Mouse (Mus musculus): Measurements from ENCODE around the gene Hoxd12. TPM values are rescaled to one million over a fixed set of nuclear protein-coding genes. Genes with fewer than 3 reads are reported as not detected.
A peak's percentile ranks its signal among the peaks of the same experiment; 100 is the strongest.

Gene Hoxd12
- polyA plus RNA-seq, 1 experiment from 2014 or later = not detected

- Histone ChIP-seq H3K36me3 (replicated peaks; ENCODE audit: insufficient read depth, low read length) (no peaks in the 10 kb centered on the region), H3K9ac (replicated peaks) (no peak overlapping the region), H3K27ac (ENCODE audit: low read depth) (no peak overlapping the region), H3K4me1 (ENCODE audit: insufficient read depth) (peaks cover 15% of the 10 kb centered on the region), H3K9me3 (ENCODE audit: low read length) (no peaks in the 10 kb centered on the region), H3K27me3 (ENCODE audit: insufficient read depth, low read length) (peaks cover 89% of the 10 kb centered on the region), H3K4me3 (ENCODE audit: low read depth, low read length) (peak overlapping the region; percentile 22), H3K4me2 (ENCODE audit: low read depth, low read length) (peak overlapping the region; percentile 51)
- WGBS (ENCODE audit: insufficient replicate concordance) = 3% methylated on average over 62 of the region's 62 CpGs
- no peak for DNase-seq
- no peak for ATAC-seq
- TF ChIP-seq EP300 (IDR thresholded peaks at IDR 0.05; ENCODE audit: low read depth) (no peak), CTCF (IDR thresholded peaks at IDR 0.05; ENCODE audit: low read depth) (no peak)
Measured at GRCm38 (mm10) chr2:74657251-74658023, 17.4 kb upstream of the Hoxd12 start.

- 2% methylated on average over 15 of the region's 15 CpGs for WGBS (ENCODE audit: insufficient replicate concordance)
- no peak overlapping the region for H3K27ac ChIP-seq (ENCODE audit: low read depth)
- DNase-seq (no peak), ATAC-seq (no peak)
- H3K9me3 ChIP-seq (ENCODE audit: low read length) = no peaks in the 10 kb centered on the region
- H3K4me1 ChIP-seq (ENCODE audit: insufficient read depth) = peaks cover 15% of the 10 kb centered on the region
- no peak for TF ChIP-seq CTCF (IDR thresholded peaks at IDR 0.05; ENCODE audit: low read depth)
- no peak for TF ChIP-seq EP300 (IDR thresholded peaks at IDR 0.05; ENCODE audit: low read depth)
- no peaks in the 10 kb centered on the region for H3K36me3 ChIP-seq (replicated peaks; ENCODE audit: insufficient read depth, low read length)
- H3K9ac ChIP-seq (replicated peaks) = no peak overlapping the region
- peaks cover 94% of the 10 kb centered on the region for H3K27me3 ChIP-seq (ENCODE audit: insufficient read depth, low read length)
- peak overlapping the region; percentile 22; the same call in 1 of the 2 replicates for H3K4me3 ChIP-seq (ENCODE audit: low read depth, low read length)
- peak overlapping the region; percentile 51; the same call in 1 of the 2 replicates for H3K4me2 ChIP-seq (ENCODE audit: low read depth, low read length)
Measured at GRCm38 (mm10) chr2:74658024-74658666, 16.7 kb upstream of the Hoxd12 start.

- Histone ChIP-seq H3K4me2 (ENCODE audit: low read depth, low read length) (no peak overlapping the region), H3K27me3 (ENCODE audit: insufficient read depth, low read length) (peaks cover 98% of the 10 kb centered on the region), H3K9me3 (ENCODE audit: low read length) (no peaks in the 10 kb centered on the region), H3K27ac (ENCODE audit: low read depth) (no peak overlapping the region), H3K36me3 (replicated peaks; ENCODE audit: insufficient read depth, low read length) (no peaks in the 10 kb centered on the region), H3K4me1 (ENCODE audit: insufficient read depth) (peaks cover 15% of the 10 kb centered on the region), H3K9ac (replicated peaks) (no peak overlapping the region), H3K4me3 (ENCODE audit: low read depth, low read length) (no peak overlapping the region)
- 3% methylated on average over 47 of the region's 47 CpGs for WGBS (ENCODE audit: insufficient replicate concordance)
- no peak for ATAC-seq
- TF ChIP-seq CTCF (IDR thresholded peaks at IDR 0.05; ENCODE audit: low read depth) (no peak), EP300 (IDR thresholded peaks at IDR 0.05; ENCODE audit: low read depth) (no peak)
- no peak for DNase-seq
Measured at GRCm38 (mm10) chr2:74658667-74659371, 16.0 kb upstream of the Hoxd12 start.

GRCm38 (mm10) chr2:74659507-74660005, 15.3 kb upstream of the Hoxd12 start, which contains the start of gene Evx2:
Gene Evx2 (minus strand): TSS chr2:74659557.
- H3K27me3 ChIP-seq (ENCODE audit: insufficient read depth, low read length) = peaks cover 98% of the 10 kb centered on the region
- no peak within 1 kb of the TSS for H3K9ac ChIP-seq (replicated peaks)
- no peak for ATAC-seq
- no peak for DNase-seq
- no peaks in the 10 kb centered on the region for H3K36me3 ChIP-seq (replicated peaks; ENCODE audit: insufficient read depth, low read length)
- H3K9me3 ChIP-seq (ENCODE audit: low read length) = no peaks in the 10 kb centered on the region
- no peak within 1 kb of the TSS for H3K4me2 ChIP-seq (ENCODE audit: low read depth, low read length)
- H3K27ac ChIP-seq (ENCODE audit: low read depth) = no peak within 1 kb of the TSS
- TF ChIP-seq EP300 (IDR thresholded peaks at IDR 0.05; ENCODE audit: low read depth) (no peak), CTCF (IDR thresholded peaks at IDR 0.05; ENCODE audit: low read depth) (no peak)
- H3K4me3 ChIP-seq (ENCODE audit: low read depth, low read length) = no peak within 1 kb of the TSS
- 4% methylated on average over 28 of the region's 28 CpGs for WGBS (ENCODE audit: insufficient replicate concordance)
- peaks cover 15% of the 10 kb centered on the region for H3K4me1 ChIP-seq (ENCODE audit: insufficient read depth)

- DNase-seq (no peak), ATAC-seq (no peak)
- H3K27ac ChIP-seq (ENCODE audit: low read depth) = no peak overlapping the region
- 5% methylated on average over 30 of the region's 30 CpGs for WGBS (ENCODE audit: insufficient replicate concordance)
- no peak for TF ChIP-seq EP300 (IDR thresholded peaks at IDR 0.05; ENCODE audit: low read depth)
- TF ChIP-seq CTCF (IDR thresholded peaks at IDR 0.05; ENCODE audit: low read depth) = no peak
- no peak overlapping the region for H3K4me3 ChIP-seq (ENCODE audit: low read depth, low read length)
- no peak overlapping the region for H3K4me2 ChIP-seq (ENCODE audit: low read depth, low read length)
- H3K27me3 ChIP-seq (ENCODE audit: insufficient read depth, low read length) = peaks cover 98% of the 10 kb centered on the region
- no peaks in the 10 kb centered on the region for H3K36me3 ChIP-seq (replicated peaks; ENCODE audit: insufficient read depth, low read length)
- no peaks in the 10 kb centered on the region for H3K9me3 ChIP-seq (ENCODE audit: low read length)
- no peak overlapping the region for H3K9ac ChIP-seq (replicated peaks)
- H3K4me1 ChIP-seq (ENCODE audit: insufficient read depth) = peaks cover 11% of the 10 kb centered on the region
Measured at GRCm38 (mm10) chr2:74660421-74661375, 14.1 kb upstream of the Hoxd12 start.
